ENCODE assay signal across 8 mouse cellular contexts in genomic region chr6:28618751-28619153, GRCm38 (mm10).
DNase-seq lines count a peak whose midpoint lies in the region; ATAC-seq and TF ChIP-seq lines count a peak whose summit lies in the region.

No protein-coding gene starts in this region.

- H3K4me1 ChIP-seq in thymus, adult 2 months (replicated peaks; ENCODE audit: control insufficient read depth, insufficient read depth, low read length) = peaks cover 10% of the 10 kb centered on the region
- peaks cover 9% of the 10 kb centered on the region; the same call in 1 of the 2 replicates for H3K4me1 ChIP-seq in liver, adult 2 months (ENCODE audit: control insufficient read depth, insufficient read depth, low read length)
- peaks cover 20% of the 10 kb centered on the region for H3K4me1 ChIP-seq in neural tube, embryonic 14.5 days (ENCODE audit: control insufficient read depth, insufficient read depth, low read length)

- H3K27ac ChIP-seq in thymus, adult 2 months (ENCODE audit: control insufficient read depth, insufficient read depth, low read length) = no peak overlapping the region
- H3K27ac ChIP-seq in liver, adult 2 months (replicated peaks; ENCODE audit: insufficient read depth, low read depth, low read length) = no peak overlapping the region
- no peak overlapping the region for H3K27ac ChIP-seq in neural tube, embryonic 14.5 days (ENCODE audit: low read depth, low read length)

- H3K36me3 ChIP-seq in thymus, adult 2 months (ENCODE audit: control insufficient read depth, insufficient read depth, low read length) = no peaks in the 10 kb centered on the region
- peaks cover 3% of the 10 kb centered on the region; the same call in 1 of the 2 replicates for H3K36me3 ChIP-seq in liver, adult 2 months (ENCODE audit: control insufficient read depth, insufficient read depth, low read length)
- H3K36me3 ChIP-seq in neural tube, embryonic 14.5 days (ENCODE audit: control insufficient read depth, insufficient read depth, low read length) = no peaks in the 10 kb centered on the region

- no peak overlapping the region for H3K4me2 ChIP-seq in neural tube, embryonic 14.5 days (ENCODE audit: low read depth, low read length)

- TF ChIP-seq POLR2A in thymus, adult 2 months (IDR thresholded peaks at IDR 0.05; ENCODE audit: control insufficient read depth, extremely low read depth, insufficient read depth, low read length, poor library complexity) = no peak
- no peak for TF ChIP-seq POLR2A in liver, adult 2 months (IDR thresholded peaks at IDR 0.05; ENCODE audit: extremely low read depth, insufficient read depth, low read length)

- WGBS in thymus, adult 2 months = 72% methylated on average over 7 of the region's 7 CpGs
- WGBS in liver, adult 2 months = 10% methylated on average over 7 of the region's 7 CpGs
- 24% methylated on average over 7 of the region's 7 CpGs for WGBS in neural tube, embryonic 14.5 days

- ATAC-seq in neural tube, embryonic 14.5 days (ENCODE audit: low read depth) = peak; percentile 42

- no peak overlapping the region for H3K9ac ChIP-seq in liver, adult 2 months (ENCODE audit: low read depth, low read length)
- no peak overlapping the region for H3K9ac ChIP-seq in neural tube, embryonic 14.5 days (replicated peaks; ENCODE audit: low read depth, low read length)

- peak; percentile 11 to 18 for DNase-seq in thymus, postnatal 36 days
- DNase-seq in thymus, adult 2 months = no peak
- peak; percentile 61 to 70 for DNase-seq in cerebellum, postnatal 10 days
- peak; percentile 36 to 78 for DNase-seq in heart, adult 9 months (ENCODE audit: low spot score in 2 of 2)
- peak; percentile 37 for DNase-seq in kidney, adult 11 months
- DNase-seq in liver, adult 2 months (ENCODE audit: extremely low read depth, low read depth, low spot score) = peak; percentile 48
- no peak for DNase-seq in B cell, adult 2 months

- H3K79me2 ChIP-seq in liver, adult 2 months (ENCODE audit: control insufficient read depth, insufficient read depth, low read length) = peaks cover 19% of the 10 kb centered on the region; the same call in 1 of the 2 replicates

- H3K9me3 ChIP-seq in neural tube, embryonic 14.5 days (ENCODE audit: control insufficient read depth, low read length) = no peaks in the 10 kb centered on the region

- TF ChIP-seq CTCF in thymus, adult 2 months (IDR thresholded peaks at IDR 0.05; ENCODE audit: borderline replicate concordance, control insufficient read depth, extremely low read depth, insufficient read depth, low read length, poor library complexity) = no peak
- TF ChIP-seq CTCF in liver, adult 2 months (IDR thresholded peaks at IDR 0.05; ENCODE audit: low read depth, low read length) = no peak

- H3K4me3 ChIP-seq in thymus, adult 2 months (ENCODE audit: control insufficient read depth, insufficient read depth, low read length) = no peak overlapping the region
- H3K4me3 ChIP-seq in liver, adult 2 months (ENCODE audit: insufficient read depth, low read depth, low read length) = no peak overlapping the region
- no peak overlapping the region for H3K4me3 ChIP-seq in neural tube, embryonic 14.5 days (ENCODE audit: low read depth, low read length)

- H3K27me3 ChIP-seq in thymus, adult 2 months (ENCODE audit: control insufficient read depth, insufficient read depth, low read length) = no peaks in the 10 kb centered on the region
- no peaks in the 10 kb centered on the region for H3K27me3 ChIP-seq in liver, adult 2 months (ENCODE audit: control insufficient read depth, insufficient read depth, low read length)
- H3K27me3 ChIP-seq in neural tube, embryonic 14.5 days (ENCODE audit: control insufficient read depth, insufficient read depth, low read length) = no peaks in the 10 kb centered on the region

Comparison
In these comparisons a context has a peak if more than half of its experiments do, and no peak if none do; other contexts are left out.
1. DNase-seq: peak in thymus, postnatal 36 days (2 of 2), cerebellum, postnatal 10 days (2 of 2), heart, adult 9 months (2 of 2), kidney, adult 11 months (single experiment) and liver, adult 2 months (single experiment); none in thymus, adult 2 months (single experiment) and B cell, adult 2 months (0 of 2).